Mouse (Mus musculus): ENCODE results near the gene A030005L19Rik.
A peak's percentile ranks its signal among the peaks of the same experiment; 100 is the strongest.
"Not testable (repeated sequence)": the region's sequence is repeated elsewhere in the genome, so short reads cannot be mapped to it uniquely, and the experiment has no call there.

The A030005L19Rik gene

GRCm38 (mm10) chr1:82913025-82913424 is at the start of gene A030005L19Rik:
Gene A030005L19Rik (plus strand): TSS chr1:82913325.
- DNase-seq = peak; percentile 7

- no peak for DNase-seq
These were observed 42.9 kb upstream of the A030005L19Rik start for GRCm38 (mm10) chr1:82870202-82870601.

- DNase-seq = no peak
These were observed 34.0 kb upstream of the A030005L19Rik start for GRCm38 (mm10) chr1:82879172-82879571.

GRCm38 (mm10) chr1:82880196-82880595 is 32.9 kb upstream of the A030005L19Rik start:
- no peak for DNase-seq

- no peak for DNase-seq
These were observed 19.9 kb upstream of the A030005L19Rik start for GRCm38 (mm10) chr1:82893269-82893668.

GRCm38 (mm10) chr1:82900567-82900966 is 12.6 kb upstream of the A030005L19Rik start:
- DNase-seq = no peak

GRCm38 (mm10) chr1:82901201-82901600 is 11.9 kb upstream of the A030005L19Rik start:
- no peak for DNase-seq

GRCm38 (mm10) chr1:82905886-82906285 is 7.2 kb upstream of the A030005L19Rik start:
- no peak for DNase-seq

- DNase-seq = not testable (repeated sequence)
These were observed 309 bp downstream of the A030005L19Rik start for GRCm38 (mm10) chr1:82913434-82913833.

GRCm38 (mm10) chr1:82924650-82925049 is 11.5 kb downstream of the A030005L19Rik start, which contains the start of gene A030014E15Rik:
Gene A030014E15Rik (plus strand): TSS chr1:82924917.
- DNase-seq = peak; percentile 56

GRCm38 (mm10) chr1:82930558-82930957 is 17.4 kb downstream of the A030005L19Rik start:
- DNase-seq = not testable (repeated sequence)

GRCm38 (mm10) chr1:82931326-82931725 is 18.2 kb downstream of the A030005L19Rik start, which contains the start of gene Gm6217:
Gene Gm6217 (minus strand): TSS chr1:82931399.
- not testable (repeated sequence) for DNase-seq

GRCm38 (mm10) chr1:82938666-82939065 is 25.5 kb downstream of the A030005L19Rik start:
- no peak for DNase-seq

- peak; percentile 9 for DNase-seq
These were observed 29.4 kb downstream of the A030005L19Rik start for GRCm38 (mm10) chr1:82942505-82942904.

- DNase-seq = not testable (repeated sequence)
These were observed 30.2 kb downstream of the A030005L19Rik start, which contains the start of gene A030003K21Rik for GRCm38 (mm10) chr1:82943295-82943694. Gene A030003K21Rik (minus strand): TSS chr1:82943388.

- not testable (repeated sequence) for DNase-seq
These were observed 32.9 kb downstream of the A030005L19Rik start for GRCm38 (mm10) chr1:82946029-82946428.

- no peak for DNase-seq
These were observed 35.5 kb downstream of the A030005L19Rik start for GRCm38 (mm10) chr1:82948601-82949000.

- DNase-seq = not testable (repeated sequence)
These were observed 42.8 kb downstream of the A030005L19Rik start, which contains the start of gene Gm7544 for GRCm38 (mm10) chr1:82955913-82956312. Gene Gm7544 (minus strand): TSS chr1:82956013.

- peak; percentile 10 for DNase-seq
These were observed 46.8 kb downstream of the A030005L19Rik start, which contains the start of gene Gm47955 for GRCm38 (mm10) chr1:82959870-82960385. Gene Gm47955 (plus strand): TSS chr1:82960286.

Measured in lung, postnatal 10 days (tissue).